Mouse (Mus musculus) forebrain, embryonic 14.5 days (tissue): ENCODE measurements around the gene Prpsap2. TPM values are rescaled to one million over a fixed set of nuclear protein-coding genes. Genes with fewer than 3 reads are reported as not detected.

Source experiments
- ATAC-seq: fragments of 200-750 bp; cut with Nextera tagmentation; 2 replicates; pipeline ENCODE4 v1.8.0; 2017; ENCODE audit warnings: mild to moderate bottlenecking, moderate library complexity
- DNase-seq: peaks from one replicate; pipeline ENCODE4 v3.0.0-alpha.2; 2015; ENCODE audit warnings: low spot score
- H3K27ac ChIP-seq: fragments of 300-500 bp; sonication (generic); 2 replicates; pipeline ENCODE4 v1.5.1; 2014; ENCODE audit warnings: low read depth, mild to moderate bottlenecking, control low read depth, low read length, moderate library complexity
- H3K27me3 ChIP-seq: fragments of 300-500 bp; sonication (generic); replicated peaks from 2 replicates; pipeline ENCODE4 v1.6.1; 2014; ENCODE audit warnings: low read length, control low read depth, mixed read lengths; ENCODE audit not compliant: control insufficient read depth, insufficient read depth
- H3K36me3 ChIP-seq: fragments of 300-500 bp; sonication (generic); 2 replicates; pipeline ENCODE4 v1.6.1; 2014; ENCODE audit warnings: low read length, control low read depth; ENCODE audit not compliant: control insufficient read depth, insufficient read depth
- H3K4me1 ChIP-seq: fragments of 300-500 bp; sonication (generic); 2 replicates; pipeline ENCODE4 v1.6.1; 2014; ENCODE audit warnings: antibody characterized with exemption, low read length, control low read depth; ENCODE audit not compliant: control insufficient read depth, insufficient read depth
- H3K4me2 ChIP-seq: fragments of 300-500 bp; sonication (generic); 2 replicates; pipeline ENCODE4 v1.6.1; 2014; ENCODE audit warnings: mild to moderate bottlenecking, control low read depth, low read length
- H3K4me3 ChIP-seq: fragments of 300-500 bp; sonication (generic); 2 replicates; pipeline ENCODE4 v1.5.1; 2014; ENCODE audit warnings: low read depth, low read length, control low read depth
- H3K9ac ChIP-seq: fragments of 300-500 bp; sonication (generic); 2 replicates; pipeline ENCODE4 v1.6.1; 2014; ENCODE audit warnings: mild to moderate bottlenecking, low read length, control low read depth, moderate library complexity
- H3K9me3 ChIP-seq: fragments of 300-500 bp; sonication (generic); replicated peaks from 2 replicates; pipeline ENCODE4 v1.6.1; 2016; ENCODE audit warnings: low read length, control low read depth, mixed read lengths; ENCODE audit not compliant: control insufficient read depth
- WGBS: fragments of 180-500 bp; shearing (Covaris S2); extraction: QIAGEN DNeasy Blood & Tissue Kit; methylation state at CpG from one replicate; pipeline ENCODE4 v1.1.7; 2014; 5-methylcytosine and 5-hydroxymethylcytosine counted together
- polyA plus RNA-seq: library from polyadenylated mRNA; unstranded; fragments of >200 nt; fragmentation: Nextera tagmentation; extraction: Ambion mirVana; gene quantifications from 2 replicates; pipeline ENCODE4 v1.2.1, GENCODE M21; 2014

The Prpsap2 gene
- polyA plus RNA-seq, 1 experiment from 2014 or later, result 70.2 TPM

DNA sequence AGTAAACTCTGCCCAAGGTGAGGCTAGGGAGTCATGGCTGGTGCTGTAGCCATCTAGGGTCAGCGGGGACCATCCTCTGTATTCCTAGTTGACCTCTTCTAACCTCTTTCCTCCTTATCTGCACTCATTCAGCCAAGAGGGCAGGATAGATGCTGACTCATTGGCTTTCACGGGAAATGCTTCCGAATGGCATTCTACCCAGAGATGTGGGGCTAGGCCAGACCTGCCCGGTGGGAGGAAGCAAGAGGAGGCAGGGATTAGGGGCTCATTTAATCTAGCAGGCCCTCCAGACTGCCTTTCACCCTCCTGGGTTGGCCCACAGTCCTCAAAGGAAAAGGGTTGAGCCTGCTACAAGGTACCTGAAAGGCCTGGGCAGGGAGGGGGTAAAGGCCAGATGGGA lies 55.7 kb downstream of the Prpsap2 start:
- 53% methylated on average over 4 of the region's 4 CpGs for WGBS
- ATAC-seq (no peak), DNase-seq (no peak)
- Histone ChIP-seq H3K4me3 (no peak overlapping the region), H3K9me3 (no peaks in the 10 kb centered on the region), H3K9ac (no peak overlapping the region), H3K27ac (no peak overlapping the region), H3K4me1 (no peaks in the 10 kb centered on the region), H3K27me3 (no peaks in the 10 kb centered on the region), H3K36me3 (no peaks in the 10 kb centered on the region), H3K4me2 (no peak overlapping the region)

DNA sequence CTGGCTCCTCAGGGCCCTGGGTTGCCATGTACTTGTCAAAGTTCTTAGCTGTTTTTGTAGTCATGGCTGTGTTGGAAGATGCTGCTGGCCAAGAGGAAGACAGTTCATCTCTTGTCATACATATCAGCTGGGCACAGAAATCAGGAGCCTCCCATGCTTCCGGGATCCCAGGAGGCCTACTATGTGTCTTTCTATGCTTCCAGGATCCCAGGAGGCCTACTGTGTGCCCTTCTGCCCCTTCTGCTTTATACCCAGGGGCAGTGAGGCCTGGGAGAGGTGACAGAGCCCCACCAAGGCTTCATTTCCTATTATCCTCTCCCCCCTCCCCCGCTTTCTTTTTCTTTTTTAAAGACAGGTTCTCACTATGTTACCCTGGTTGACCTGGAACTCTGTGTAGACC lies 56.3 kb downstream of the Prpsap2 start:
- WGBS, result 93% methylated on average over 2 of the region's 2 CpGs
- Histone ChIP-seq H3K9me3 (no peaks in the 10 kb centered on the region), H3K9ac (no peak overlapping the region), H3K4me2 (no peak overlapping the region), H3K4me3 (no peak overlapping the region), H3K27ac (no peak overlapping the region), H3K4me1 (no peaks in the 10 kb centered on the region), H3K27me3 (no peaks in the 10 kb centered on the region), H3K36me3 (no peaks in the 10 kb centered on the region)
- no peak for DNase-seq
- ATAC-seq, result no peak

- no peak overlapping the region for H3K9ac ChIP-seq
- no peaks in the 10 kb centered on the region for H3K27me3 ChIP-seq
- no peak overlapping the region for H3K4me3 ChIP-seq
- H3K4me2 ChIP-seq, result no peak overlapping the region
- DNase-seq, result no peak
- ATAC-seq, result no peak
- H3K36me3 ChIP-seq, result no peaks in the 10 kb centered on the region
- 98% methylated on average over 5 of the region's 5 CpGs for WGBS
- H3K27ac ChIP-seq, result no peak overlapping the region
- H3K4me1 ChIP-seq, result no peaks in the 10 kb centered on the region; the same call in 1 of the 2 replicates
- no peaks in the 10 kb centered on the region for H3K9me3 ChIP-seq
These were observed 59.4 kb downstream of the Prpsap2 start for GRCm38 (mm10) chr11:61702494-61702893.

GRCm38 (mm10) chr11:61701696-61702095 lies 60.2 kb downstream of the Prpsap2 start:
- Histone ChIP-seq H3K4me3 (no peak overlapping the region), H3K4me2 (no peak overlapping the region), H3K4me1 (no peaks in the 10 kb centered on the region; the same call in 1 of the 2 replicates), H3K9me3 (no peaks in the 10 kb centered on the region), H3K9ac (no peak overlapping the region), H3K27me3 (no peaks in the 10 kb centered on the region), H3K27ac (no peak overlapping the region), H3K36me3 (no peaks in the 10 kb centered on the region)
- ATAC-seq (no peak), DNase-seq (no peak)
- 34% methylated on average over 5 of the region's 5 CpGs for WGBS

DNA sequence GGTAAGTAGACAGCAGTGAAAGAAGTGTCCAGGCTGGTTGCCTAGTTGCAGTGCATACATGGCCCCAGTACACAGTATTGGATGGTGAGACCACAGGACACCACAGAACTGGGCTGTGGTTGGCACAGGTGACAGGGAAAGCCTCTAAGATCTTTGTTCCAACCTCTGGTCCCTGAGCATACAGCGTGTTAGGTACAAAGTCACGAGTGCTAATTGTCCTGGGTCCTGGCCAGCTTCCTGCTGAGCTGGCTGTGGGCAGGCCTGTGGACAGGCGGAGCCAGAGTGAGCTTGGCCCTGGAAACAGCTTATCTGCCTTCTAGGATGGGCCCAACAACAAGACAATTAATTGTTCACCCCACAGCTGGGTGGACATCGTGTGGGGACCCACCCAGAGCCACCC lies 62.0 kb downstream of the Prpsap2 start:
- 41% methylated on average over 4 of the region's 4 CpGs for whole genome bisulfite sequencing
- peak; percentile 38 for DNase-seq
- no peak overlapping the region for H3K9ac ChIP-seq
- no peaks in the 10 kb centered on the region; the same call in 1 of the 2 replicates for H3K4me1 ChIP-seq
- H3K36me3 ChIP-seq, result no peaks in the 10 kb centered on the region
- no peaks in the 10 kb centered on the region for H3K27me3 ChIP-seq
- H3K27ac ChIP-seq, result no peak overlapping the region
- H3K9me3 ChIP-seq, result no peaks in the 10 kb centered on the region
- ATAC-seq, result no peak
- H3K4me3 ChIP-seq, result no peak overlapping the region
- no peak overlapping the region for H3K4me2 ChIP-seq

DNA sequence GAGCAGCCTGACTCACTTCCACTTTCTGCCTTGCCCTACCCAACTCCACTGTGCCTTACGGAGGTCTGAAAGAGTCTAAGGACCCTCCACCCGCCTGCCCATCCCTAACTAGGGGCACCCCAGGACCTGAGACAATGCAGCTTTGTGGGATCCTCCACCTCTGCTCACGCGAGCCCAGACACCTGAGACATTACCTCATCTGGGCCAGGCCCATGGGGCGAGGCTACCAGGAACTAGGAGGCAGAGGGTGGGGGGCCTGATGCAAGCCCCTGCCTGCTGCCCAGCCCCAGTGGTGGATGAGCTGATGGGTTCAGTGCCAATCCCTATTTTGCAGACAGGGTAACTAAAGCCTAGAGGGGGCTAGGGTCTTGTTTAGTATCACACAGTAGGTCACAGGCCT lies 62.4 kb downstream of the Prpsap2 start:
- H3K27me3 ChIP-seq, result no peaks in the 10 kb centered on the region
- H3K4me2 ChIP-seq, result no peak overlapping the region
- no peaks in the 10 kb centered on the region; the same call in 1 of the 2 replicates for H3K4me1 ChIP-seq
- H3K27ac ChIP-seq, result no peak overlapping the region
- no peak overlapping the region for H3K4me3 ChIP-seq
- WGBS, result 83% methylated on average over 5 of the region's 5 CpGs
- no peaks in the 10 kb centered on the region for H3K9me3 ChIP-seq
- ATAC-seq (no peak), DNase-seq (no peak)
- H3K36me3 ChIP-seq, result no peaks in the 10 kb centered on the region
- H3K9ac ChIP-seq, result no peak overlapping the region

GRCm38 (mm10) chr11:61698852-61699251 lies 63.0 kb downstream of the Prpsap2 start:
- no peak overlapping the region for H3K4me3 ChIP-seq
- H3K9ac ChIP-seq, result no peak overlapping the region
- no peak overlapping the region for H3K27ac ChIP-seq
- no peaks in the 10 kb centered on the region for H3K36me3 ChIP-seq
- no peaks in the 10 kb centered on the region; the same call in 1 of the 2 replicates for H3K4me1 ChIP-seq
- H3K9me3 ChIP-seq, result no peaks in the 10 kb centered on the region
- no peak overlapping the region for H3K4me2 ChIP-seq
- ATAC-seq (no peak), DNase-seq (no peak)
- no peaks in the 10 kb centered on the region for H3K27me3 ChIP-seq

GRCm38 (mm10) chr11:61692996-61693395 lies 68.9 kb downstream of the Prpsap2 start:
- H3K36me3 ChIP-seq, result no peaks in the 10 kb centered on the region
- H3K9me3 ChIP-seq, result no peaks in the 10 kb centered on the region
- H3K4me1 ChIP-seq, result no peaks in the 10 kb centered on the region
- H3K4me2 ChIP-seq, result no peak overlapping the region
- no peak overlapping the region for H3K4me3 ChIP-seq
- WGBS, result 94% methylated on average over 5 of the region's 5 CpGs
- H3K27me3 ChIP-seq, result no peaks in the 10 kb centered on the region
- DNase-seq (no peak), ATAC-seq (no peak)
- no peak overlapping the region for H3K27ac ChIP-seq
- H3K9ac ChIP-seq, result no peak overlapping the region

GRCm38 (mm10) chr11:61687595-61687994 lies 74.3 kb downstream of the Prpsap2 start:
- no peaks in the 10 kb centered on the region for H3K36me3 ChIP-seq
- no peak overlapping the region for H3K4me2 ChIP-seq
- H3K27ac ChIP-seq, result no peak overlapping the region
- H3K9ac ChIP-seq, result no peak overlapping the region
- no peak overlapping the region for H3K4me3 ChIP-seq
- H3K4me1 ChIP-seq, result peaks cover 6% of the 10 kb centered on the region; the same call in 1 of the 2 replicates
- ATAC-seq, result no peak
- H3K27me3 ChIP-seq, result peaks cover 28% of the 10 kb centered on the region
- 62% methylated on average over 2 of the region's 2 CpGs for WGBS
- H3K9me3 ChIP-seq, result no peaks in the 10 kb centered on the region
- DNase-seq, result no peak
